Mouse (Mus musculus): ENCODE measurements around the gene B3gat3.

Gene B3gat3

DNA sequence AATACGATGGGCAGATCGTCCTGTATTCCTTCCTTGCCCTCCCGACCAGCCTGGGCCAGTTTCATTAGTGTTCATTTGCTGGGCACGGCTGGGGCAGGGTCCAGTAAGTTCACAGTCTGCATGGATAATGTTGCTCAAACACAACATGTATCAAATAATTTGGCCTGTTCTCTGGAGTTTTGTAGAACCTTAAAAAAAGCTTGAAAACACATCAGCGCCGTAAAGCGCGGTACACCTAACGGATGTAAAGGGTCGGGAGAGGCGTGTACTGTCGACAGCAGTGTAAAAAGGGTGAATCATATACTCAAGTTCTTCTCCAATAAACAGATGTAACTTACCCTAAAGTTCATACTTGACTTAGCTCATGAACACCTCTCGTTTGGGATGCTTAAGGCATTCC lies 21.6 kb upstream of the B3gat3 start:
- DNase-seq = no peak

DNA sequence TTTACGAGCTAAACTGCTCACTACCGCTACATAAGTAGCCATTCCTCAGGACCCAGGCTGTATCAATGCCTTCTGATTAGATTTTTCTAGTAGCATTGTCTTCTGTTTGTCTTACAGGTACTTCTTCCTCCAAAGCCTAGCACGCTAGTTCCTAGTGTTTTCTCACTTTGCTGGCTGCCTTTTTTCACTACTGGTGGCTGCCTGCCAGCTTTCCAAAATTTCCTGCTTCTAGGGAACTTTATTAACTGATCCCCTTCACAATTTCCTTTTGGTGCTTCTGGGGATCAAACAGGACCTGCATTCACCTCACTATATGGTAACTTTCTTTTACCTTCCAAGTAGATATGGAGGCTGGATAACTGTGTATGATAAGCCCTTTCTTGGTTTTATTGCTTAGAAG lies 21.1 kb upstream of the B3gat3 start:
- no peak for DNase-seq

DNA sequence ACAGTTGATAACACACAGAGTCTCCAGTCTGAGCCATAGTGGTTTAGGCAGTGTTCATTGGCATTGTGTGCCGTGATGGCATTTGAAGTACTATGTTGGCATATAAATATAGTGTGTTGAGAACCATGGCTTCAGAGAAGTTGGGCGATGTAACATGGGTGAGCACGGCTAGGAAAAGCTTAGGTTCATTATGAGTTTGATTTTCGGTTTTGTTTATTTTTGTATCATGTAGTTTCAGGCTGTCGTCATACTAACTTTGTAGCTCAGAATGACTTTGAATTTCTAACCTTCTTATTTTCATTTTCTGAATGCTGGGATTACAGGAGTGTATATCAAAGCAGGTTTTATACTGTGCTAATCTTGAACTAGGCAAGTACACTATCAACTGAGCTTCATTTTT lies 16.8 kb upstream of the B3gat3 start:
- DNase-seq = no peak

DNA sequence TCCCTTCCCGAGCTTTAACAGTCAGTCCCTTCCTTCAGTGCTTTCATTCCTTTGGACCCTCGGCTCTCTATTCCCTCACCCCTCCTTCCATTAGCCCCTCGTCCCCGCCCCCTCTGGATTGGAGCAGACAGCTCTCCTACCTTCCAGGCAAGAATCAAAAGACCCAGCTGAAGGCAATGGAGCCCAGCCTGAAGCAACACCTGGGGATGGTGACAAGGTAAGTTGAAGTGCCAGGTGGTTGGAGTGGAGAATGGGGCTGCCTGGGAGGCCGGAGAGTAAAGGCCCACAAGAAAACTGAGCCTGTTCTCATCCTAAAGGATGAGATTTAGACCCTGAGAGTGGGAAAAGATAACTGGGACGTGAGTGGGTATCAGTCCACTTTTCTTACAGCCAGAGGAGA lies 11.6 kb upstream of the B3gat3 start:
- no peak for DNase-seq

- DNase-seq = no peak
Observed at GRCm38 (mm10) chr19:8911810-8912209, 8.4 kb upstream of the B3gat3 start.

DNA sequence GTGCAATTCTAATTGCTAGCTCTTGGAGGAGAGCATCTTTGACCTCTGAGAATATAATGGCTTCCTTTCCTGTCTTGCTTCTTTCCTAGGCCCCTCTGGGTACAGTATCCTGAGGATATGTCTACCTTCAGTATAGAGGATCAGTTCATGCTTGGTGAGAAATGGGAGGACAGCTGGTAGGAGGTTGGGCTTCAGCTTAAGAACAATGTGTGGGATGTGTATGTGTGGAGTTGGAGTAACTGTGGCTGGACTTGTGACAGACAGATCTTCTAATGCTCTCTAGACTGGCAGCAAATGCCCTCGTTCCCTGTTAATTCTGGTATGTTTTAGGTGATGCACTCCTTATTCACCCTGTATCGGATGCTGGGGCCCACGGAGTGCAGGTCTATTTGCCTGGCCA lies 6.0 kb upstream of the B3gat3 start:
- DNase-seq = no peak

- no peak for DNase-seq
Observed at GRCm38 (mm10) chr19:8919000-8919399, 1.2 kb upstream of the B3gat3 start.

GRCm38 (mm10) chr19:8919684-8920072 lies 496 bp upstream of the B3gat3 start:
- no peak for DNase-seq

GRCm38 (mm10) chr19:8920836-8921291 lies 690 bp downstream of the B3gat3 start:
- DNase-seq = peak in 1 of 2 experiments; percentile 25

- no peak for DNase-seq
Observed at GRCm38 (mm10) chr19:8921741-8922140, 1.6 kb downstream of the B3gat3 start.

GRCm38 (mm10) chr19:8926766-8927165 lies 6.6 kb downstream of the B3gat3 start:
- no peak for DNase-seq

DNA sequence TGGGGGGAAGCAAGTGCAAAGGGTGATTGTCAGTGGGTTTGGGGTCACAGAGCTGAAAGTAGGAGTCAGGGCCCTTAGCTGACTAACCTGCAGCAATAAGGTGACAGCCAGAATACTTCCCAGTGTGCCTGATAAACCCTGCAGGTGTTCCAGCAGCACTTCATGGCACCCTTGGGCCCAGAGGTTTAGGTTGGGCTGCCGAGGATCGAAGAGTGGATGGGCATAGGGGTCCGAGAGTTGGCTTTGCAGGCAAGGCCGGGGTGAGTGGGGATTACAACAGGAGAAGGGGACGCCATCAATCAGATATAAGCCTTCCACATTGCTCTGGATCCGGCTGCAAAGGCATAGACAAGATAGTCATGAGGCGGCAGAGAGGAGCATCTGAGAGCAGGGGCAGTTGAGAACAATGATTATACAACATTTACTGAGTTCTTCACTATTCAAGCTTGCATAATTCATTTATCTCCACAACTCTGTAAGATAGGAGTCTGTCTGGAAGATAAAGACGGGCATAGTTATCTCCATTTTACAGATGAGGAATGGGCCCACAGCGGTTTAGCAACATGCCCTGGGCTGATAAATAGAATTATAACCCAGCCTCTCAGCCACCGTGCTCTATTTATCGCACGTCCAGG lies 7.8 kb downstream of the B3gat3 start:
- no peak for DNase-seq

- no peak for DNase-seq
Observed at GRCm38 (mm10) chr19:8928689-8929223, 8.6 kb downstream of the B3gat3 start.

DNA sequence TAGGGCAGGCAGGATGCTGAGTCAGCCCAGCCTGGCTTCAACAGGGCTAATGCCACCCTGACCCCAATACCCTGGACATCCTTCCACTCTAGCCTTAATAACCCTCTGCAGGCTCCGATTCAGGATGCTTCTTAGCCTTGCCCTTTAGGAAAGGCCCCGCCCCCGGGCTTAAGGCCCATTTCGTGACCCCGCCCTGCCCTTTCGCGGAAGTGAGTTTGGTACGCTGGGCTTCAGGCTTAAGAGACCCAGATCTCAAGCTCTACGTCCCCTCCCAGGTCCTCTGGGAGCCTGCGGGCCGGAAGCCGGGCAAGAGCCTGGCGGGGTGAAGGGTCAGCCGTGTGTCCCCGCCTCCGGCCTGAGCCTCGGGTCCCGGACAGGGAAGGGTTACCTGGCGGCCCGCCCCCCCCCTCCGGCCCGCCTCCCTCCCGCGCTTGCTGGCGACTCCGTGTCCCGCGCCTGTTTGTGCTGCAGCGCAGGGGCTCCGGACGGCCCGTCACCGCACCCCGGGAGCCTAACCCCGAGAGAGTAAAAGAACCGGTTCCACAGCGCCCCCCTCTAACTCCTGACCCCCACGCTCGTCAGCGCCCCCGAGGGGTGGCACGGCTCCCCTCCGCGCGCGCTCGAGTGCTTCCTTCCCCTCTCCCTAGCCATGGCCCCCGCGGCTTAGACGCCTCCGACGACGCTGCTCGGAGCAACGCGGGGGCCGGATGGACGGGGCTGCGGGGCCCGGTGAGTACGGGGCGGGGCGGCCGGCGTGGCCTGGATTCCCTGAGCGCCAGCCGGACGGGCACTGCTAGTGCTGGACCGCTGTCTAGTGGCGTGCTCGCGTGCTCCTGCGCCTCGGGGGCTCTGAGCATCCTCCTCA lies 9.3 kb downstream of the B3gat3 start, which contains the start of the genes Rom1 and Eml3:
Gene Rom1, minus strand, starts transcription at position 133 of the 865 bp plus-strand sequence.
Gene Eml3, plus strand, starts transcription at position 329 of the 865 bp plus-strand sequence.
- peak; percentile 73 to 78 for DNase-seq

DNA sequence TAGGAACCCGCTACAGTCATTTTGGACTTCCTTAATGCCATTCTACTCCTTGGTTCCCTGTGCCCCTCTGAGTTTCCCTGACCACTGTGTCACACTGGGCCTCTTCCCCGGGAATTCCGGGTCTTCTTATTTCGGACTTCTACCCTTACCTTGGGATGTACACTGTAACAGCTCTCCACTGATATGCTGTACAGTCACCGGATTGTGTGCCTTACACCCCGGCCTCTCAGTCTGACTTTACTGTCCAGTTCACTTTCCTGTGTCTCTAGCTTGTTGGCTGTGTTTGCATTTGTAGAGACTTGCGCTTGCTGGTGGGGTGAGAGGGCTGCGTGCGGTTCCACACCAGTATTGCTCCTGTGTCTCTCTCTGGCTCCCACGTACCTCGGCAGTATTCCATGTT lies 9.9 kb downstream of the B3gat3 start:
- DNase-seq = no peak

- no peak for DNase-seq
Observed at GRCm38 (mm10) chr19:8930771-8931170, 10.6 kb downstream of the B3gat3 start.

DNA sequence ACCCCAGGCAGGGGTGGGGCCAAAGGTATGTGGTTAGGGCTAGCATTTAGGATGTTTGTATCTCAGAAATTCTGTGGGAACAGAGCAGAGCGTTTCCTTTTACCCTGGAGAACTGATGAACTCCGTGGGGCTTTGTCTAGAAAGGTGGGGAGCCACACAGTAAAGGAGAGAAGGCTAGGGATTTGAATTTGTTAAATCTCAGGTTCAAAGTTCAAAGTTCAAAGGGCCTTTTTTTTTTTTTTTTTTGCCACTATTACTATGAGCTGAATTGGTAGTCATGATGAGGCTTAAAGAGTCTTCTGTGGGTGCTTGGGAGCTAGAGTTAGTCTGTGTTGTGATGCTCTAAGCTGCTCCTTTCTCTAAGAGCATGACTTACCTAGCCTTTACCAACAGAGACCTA lies 16.6 kb downstream of the B3gat3 start:
- DNase-seq = no peak

DNA sequence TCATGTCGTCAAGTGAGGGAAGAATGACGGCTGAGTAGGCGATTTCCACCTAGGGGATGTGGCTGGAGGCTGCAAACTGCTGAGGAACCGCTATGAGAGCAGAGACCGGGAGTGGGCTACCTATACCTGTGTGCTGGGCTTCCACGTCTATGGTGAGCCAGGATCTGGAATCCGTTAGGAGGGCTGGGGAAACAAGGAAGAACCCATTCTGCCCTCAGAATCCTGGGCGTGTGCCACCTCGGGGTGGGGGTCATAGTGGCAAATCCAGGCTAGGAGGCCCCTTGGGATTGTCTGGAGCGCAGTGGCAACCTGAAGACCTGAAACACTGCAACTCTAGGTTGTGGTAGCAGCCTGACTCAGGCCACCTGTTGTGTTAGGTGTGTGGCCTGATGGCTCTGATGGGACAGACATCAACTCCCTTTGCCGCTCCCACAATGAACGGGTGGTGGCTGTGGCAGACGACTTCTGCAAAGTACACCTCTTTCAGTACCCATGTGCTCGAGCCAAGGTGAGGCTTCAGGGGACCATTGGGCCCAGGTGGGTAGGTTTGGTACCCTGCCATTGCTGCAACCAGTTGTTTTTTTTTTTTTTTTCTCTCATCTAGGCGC lies 20.5 kb downstream of the B3gat3 start:
- no peak for DNase-seq

DNA sequence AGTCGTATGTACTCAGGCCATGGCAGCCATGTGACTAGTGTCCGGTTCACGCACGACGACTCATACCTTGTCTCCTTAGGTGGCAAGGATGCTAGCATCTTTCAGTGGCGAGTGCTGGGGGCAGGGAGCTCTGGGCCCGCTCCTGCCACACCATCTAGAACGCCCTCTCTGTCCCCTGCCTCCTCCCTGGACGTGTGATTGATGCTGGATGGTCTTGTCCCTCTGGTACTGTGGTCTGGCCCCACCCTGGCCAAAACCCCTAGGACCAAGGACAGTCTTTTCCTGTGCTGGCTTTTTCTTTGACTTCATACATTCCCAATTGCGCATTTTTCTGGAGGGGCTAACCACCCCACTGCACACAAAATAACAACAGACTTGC lies 21.0 kb downstream of the B3gat3 start:
- no peak for DNase-seq

DNA sequence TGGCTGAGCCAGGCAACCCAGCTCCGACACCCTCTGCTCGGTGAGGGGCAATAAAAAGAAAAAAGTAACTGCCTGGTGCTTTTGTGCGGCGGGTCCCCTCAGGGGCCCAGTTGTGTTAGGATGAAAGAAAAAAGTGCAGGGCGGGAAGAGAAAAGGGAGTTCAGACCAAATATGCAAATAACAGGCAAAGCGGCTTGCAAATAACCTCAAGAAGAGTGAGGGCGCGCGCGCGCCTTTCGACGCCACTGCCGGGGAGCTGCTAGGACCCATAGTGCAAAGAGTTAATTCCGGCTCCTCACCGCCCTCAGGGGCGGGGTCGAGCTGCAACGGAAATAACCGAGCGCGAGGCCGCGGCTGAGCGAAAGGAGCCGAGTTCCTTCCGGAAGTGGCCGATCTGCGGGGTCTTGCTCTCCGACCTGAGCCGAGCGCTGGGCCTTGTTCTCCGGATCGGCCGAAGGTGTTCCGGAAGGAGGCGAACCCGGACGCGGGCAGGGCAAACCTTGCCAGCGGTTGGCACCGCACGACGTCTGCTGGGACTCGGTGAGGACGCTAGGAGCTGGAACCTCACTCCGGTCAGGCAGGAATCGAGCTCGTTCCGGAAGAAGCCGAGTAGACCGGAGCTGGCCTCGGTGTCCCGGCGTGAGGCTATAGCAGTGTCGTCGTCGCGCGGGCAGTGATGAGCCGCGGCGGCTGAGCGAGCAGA lies 21.5 kb downstream of the B3gat3 start, which contains the start of gene Mta2:
Gene Mta2, plus strand, starts transcription at position 361 of the 703 bp plus-strand sequence.
- peak; percentile 99 for DNase-seq

- DNase-seq = peak in 1 of 2 experiments; percentile 62
Observed at GRCm38 (mm10) chr19:8942276-8942964, 22.2 kb downstream of the B3gat3 start.

DNA sequence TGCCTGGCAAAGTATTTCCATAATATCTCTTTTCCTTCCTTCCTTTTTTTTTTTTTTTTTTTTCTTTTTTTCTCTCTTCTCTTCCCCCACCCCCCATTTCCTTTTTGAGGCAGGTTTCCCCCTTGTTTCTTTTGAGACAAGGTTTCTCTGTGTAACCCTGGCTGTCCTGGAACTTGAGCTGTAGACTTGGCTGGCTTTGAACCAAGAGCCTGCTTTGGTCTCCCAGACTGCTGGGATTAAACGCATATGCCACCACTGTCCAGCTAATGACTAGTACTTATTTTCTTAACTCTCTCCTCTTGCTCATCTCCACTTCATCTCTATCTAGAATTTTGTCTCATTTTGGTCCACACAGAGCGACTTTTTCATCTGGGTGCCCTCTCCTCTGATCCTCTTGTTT lies 22.9 kb downstream of the B3gat3 start:
- no peak for DNase-seq

Measured in cerebellum, postnatal 36 days (tissue).